Mouse (Mus musculus) kidney, adult 2 months (tissue): Measurements from ENCODE around the gene Tprkb. TPM values are rescaled to one million over a fixed set of nuclear protein-coding genes. Genes with fewer than 3 reads are reported as not detected.
"Not testable (repeated sequence)": the region's sequence is repeated elsewhere in the genome, so short reads cannot be mapped to it uniquely, and the experiment has no call there.

ENCODE experiments used
- DNase-seq: peaks from one replicate; pipeline ENCODE4 v3.0.0; 2021
- H3K27ac ChIP-seq: fragments of 200-500 bp; 2 replicates; pipeline ENCODE4 v1.5.1; 2012; ENCODE audit warnings: low read depth, low read length, control low read depth, inconsistent platforms; ENCODE audit not compliant: insufficient read depth
- H3K27me3 ChIP-seq: fragments of 200-500 bp; replicated peaks from 2 replicates; pipeline ENCODE4 v1.6.1; 2012; ENCODE audit warnings: mild to moderate bottlenecking, moderate library complexity, low read length, inconsistent platforms; ENCODE audit not compliant: control insufficient read depth, insufficient read depth
- H3K36me3 ChIP-seq: fragments of 200-500 bp; 2 replicates; pipeline ENCODE4 v1.6.1; 2012; ENCODE audit warnings: mild to moderate bottlenecking, moderate library complexity, low read length, inconsistent platforms; ENCODE audit not compliant: control insufficient read depth, insufficient read depth
- H3K4me1 ChIP-seq: fragments of 200-500 bp; 2 replicates; pipeline ENCODE4 v1.6.1; 2011; ENCODE audit warnings: low read length; ENCODE audit not compliant: control insufficient read depth, insufficient read depth
- H3K4me3 ChIP-seq: fragments of 200-500 bp; 2 replicates; pipeline ENCODE4 v1.5.1; 2011; ENCODE audit warnings: mild to moderate bottlenecking, low read depth, low read length, control low read depth; ENCODE audit not compliant: insufficient read depth
- CTCF ChIP-seq: fragments of 200-500 bp; conservative IDR thresholded peaks from 2 replicates; pipeline ENCODE4 v1.5.1; 2011; ENCODE audit warnings: low read depth, mild to moderate bottlenecking, control low read depth, low read length, moderate library complexity, mixed read lengths; ENCODE audit not compliant: insufficient read depth, insufficient read length
- POLR2A ChIP-seq: fragments of 200-500 bp; IDR thresholded peaks from one replicate; pipeline ENCODE4 v1.6.1; 2011; ENCODE audit warnings: low read depth, low read length, control low read depth
- WGBS: fragments of 180-500 bp; shearing (Covaris S2); methylation state at CpG from one replicate; pipeline ENCODE4 v1.1.7; 2018; 5-methylcytosine and 5-hydroxymethylcytosine counted together
- polyA plus RNA-seq: library from polyadenylated mRNA; depleted of rRNA; stranded (reverse); fragments of >200 nt; gene quantifications from 2 replicates; pipeline ENCODE4 v1.2.3, GENCODE M21; 2012

Tprkb gene
- polyA plus RNA-seq, 1 experiment = 140 TPM

GRCm38 (mm10) chr6:85934047-85934446, 22.4 kb downstream of the Tprkb start:
- TF ChIP-seq CTCF = no peak
- TF ChIP-seq POLR2A = peak; percentile 16
- no peak overlapping the region for H3K4me3 ChIP-seq
- 41% methylated on average over 8 of the region's 8 CpGs for WGBS
- peaks cover 1% of the 10 kb centered on the region; the same call in 1 of the 2 replicates for H3K36me3 ChIP-seq
- peak overlapping the region; percentile 78 for H3K27ac ChIP-seq
- H3K27me3 ChIP-seq = no peaks in the 10 kb centered on the region
- H3K4me1 ChIP-seq = peaks cover 24% of the 10 kb centered on the region; the same call in 1 of the 2 replicates
- peak; percentile 95 for DNase-seq

GRCm38 (mm10) chr6:85935646-85936045, 24.0 kb downstream of the Tprkb start:
- 74% methylated on average over 3 of the region's 3 CpGs for WGBS
- TF ChIP-seq POLR2A = no peak
- TF ChIP-seq CTCF = 0 out of 2 replicates have a peak, but pooled peaks have one; percentile 2
- Histone ChIP-seq H3K36me3 (no peaks in the 10 kb centered on the region; the same call in 1 of the 2 replicates), H3K4me1 (peaks cover 16% of the 10 kb centered on the region; the same call in 1 of the 2 replicates), H3K4me3 (no peak overlapping the region), H3K27ac (0 out of 2 replicates have a peak overlapping the region, but pooled peaks have one; percentile 8), H3K27me3 (no peaks in the 10 kb centered on the region)
- DNase-seq = no peak

- H3K27me3 ChIP-seq, H3K36me3 ChIP-seq: not testable (repeated sequence)
- DNase-seq = peak; percentile 95
- TF ChIP-seq CTCF (peak; percentile 40; the same call in 1 of the 2 replicates), POLR2A (peak; percentile 44)
- H3K27ac ChIP-seq = peak overlapping the region; percentile 90
- WGBS = under 1% methylated on average over 50 of the region's 50 CpGs
- H3K4me3 ChIP-seq = peak overlapping the region; percentile 62
- peaks cover 13% of the 10 kb centered on the region; the same call in 1 of the 2 replicates for H3K4me1 ChIP-seq
These were observed 25.1 kb downstream of the Tprkb start for GRCm38 (mm10) chr6:85936508-85937465.

DNA sequence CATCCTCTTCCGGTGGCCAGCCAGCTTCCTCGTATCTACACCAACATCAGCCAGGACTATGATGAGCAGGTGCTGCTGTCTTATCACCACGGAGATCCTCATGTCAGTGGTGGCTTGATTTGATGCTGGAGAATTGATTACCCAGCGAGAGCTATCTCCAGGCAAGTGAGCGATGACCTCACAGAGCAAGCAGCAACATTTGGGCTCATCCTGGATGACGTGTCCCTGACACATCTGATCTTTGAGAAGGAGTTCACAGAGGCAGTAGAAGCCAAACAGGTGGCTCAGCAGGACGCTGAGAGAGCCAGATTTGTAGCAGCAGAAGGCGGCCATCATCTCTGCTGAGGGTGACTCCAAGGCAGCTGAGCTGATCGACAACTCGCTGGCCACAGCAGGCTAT, 27.0 kb downstream of the Tprkb start:
- H3K27ac ChIP-seq = no peak overlapping the region
- WGBS = 81% methylated on average over 10 of the region's 10 CpGs
- H3K27me3 ChIP-seq = no peaks in the 10 kb centered on the region
- no peak for TF ChIP-seq CTCF
- TF ChIP-seq POLR2A = no peak
- no peak for DNase-seq
- peaks cover 11% of the 10 kb centered on the region; the same call in 1 of the 2 replicates for H3K4me1 ChIP-seq
- no peaks in the 10 kb centered on the region; the same call in 1 of the 2 replicates for H3K36me3 ChIP-seq
- no peak overlapping the region for H3K4me3 ChIP-seq

GRCm38 (mm10) chr6:85942469-85942868, 30.8 kb downstream of the Tprkb start:
- peaks cover 5% of the 10 kb centered on the region for H3K36me3 ChIP-seq
- H3K4me1 ChIP-seq = peaks cover 1% of the 10 kb centered on the region; the same call in 1 of the 2 replicates
- no peak overlapping the region for H3K27ac ChIP-seq
- H3K27me3 ChIP-seq = no peaks in the 10 kb centered on the region
- H3K4me3 ChIP-seq = no peak overlapping the region
- WGBS = 88% methylated on average over 3 of the region's 3 CpGs
- DNase-seq = no peak
- no peak for TF ChIP-seq POLR2A

DNA sequence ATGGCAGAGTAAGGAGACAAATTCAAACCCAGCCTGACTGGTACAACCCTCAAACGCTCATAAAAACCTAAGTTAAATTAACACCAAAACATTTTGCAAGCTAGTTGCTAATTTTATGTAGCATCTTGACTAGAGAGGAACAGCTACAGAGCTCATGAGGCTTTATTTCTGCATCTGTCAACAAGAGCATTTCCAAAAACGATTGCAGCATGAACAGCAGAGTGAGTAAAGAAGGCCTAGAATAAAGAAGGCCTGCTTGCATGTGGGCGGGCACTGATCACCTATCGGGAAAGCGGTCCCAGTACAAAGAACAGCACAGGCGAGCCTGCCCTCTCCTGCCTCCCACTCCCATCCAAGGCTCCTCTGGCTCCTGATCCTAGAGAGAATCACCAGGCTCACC, 36.9 kb downstream of the Tprkb start:
- no peak overlapping the region for H3K27ac ChIP-seq
- no peak for DNase-seq
- H3K4me1 ChIP-seq = no peaks in the 10 kb centered on the region
- 91% methylated on average over 6 of the region's 6 CpGs for WGBS
- TF ChIP-seq CTCF (no peak), POLR2A (no peak)
- no peak overlapping the region for H3K4me3 ChIP-seq
- H3K36me3 ChIP-seq = peaks cover 22% of the 10 kb centered on the region
- H3K27me3 ChIP-seq = no peaks in the 10 kb centered on the region

DNA sequence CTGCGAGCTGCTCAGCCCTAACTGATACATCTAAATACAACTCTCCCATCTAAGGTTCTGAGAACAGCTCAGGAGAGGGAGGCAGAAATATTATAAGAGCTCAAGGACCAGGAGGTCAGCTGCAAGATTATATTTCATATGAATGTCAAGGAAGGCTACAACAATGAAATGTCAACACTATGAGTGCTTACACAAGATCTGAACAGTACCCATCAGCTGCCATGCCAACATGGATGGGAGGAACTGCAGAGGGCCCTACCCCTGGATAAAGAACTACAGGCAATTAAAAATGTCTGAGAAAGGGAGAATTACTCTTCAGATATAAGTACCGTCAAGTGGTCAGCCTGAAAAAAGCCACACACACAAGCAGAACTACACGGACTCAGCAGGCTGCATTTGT, 45.9 kb downstream of the Tprkb start:
- H3K27ac ChIP-seq = no peak overlapping the region
- no peak for TF ChIP-seq POLR2A
- no peak for TF ChIP-seq CTCF
- no peak for DNase-seq
- no peak overlapping the region for H3K4me3 ChIP-seq
- H3K4me1 ChIP-seq = peaks cover 4% of the 10 kb centered on the region; the same call in 1 of the 2 replicates
- H3K36me3 ChIP-seq = peaks cover 14% of the 10 kb centered on the region
- H3K27me3 ChIP-seq = no peaks in the 10 kb centered on the region
- 75% methylated on average over 3 of the region's 3 CpGs for WGBS
